Mouse (Mus musculus): Measurements from ENCODE around the gene Pfkfb1. TPM values are rescaled to one million over a fixed set of nuclear protein-coding genes. Genes with fewer than 3 reads are reported as not detected.

The Pfkfb1 gene
- polyA plus RNA-seq, 1 experiment from 2014 or later, result 6.6 TPM

DNA sequence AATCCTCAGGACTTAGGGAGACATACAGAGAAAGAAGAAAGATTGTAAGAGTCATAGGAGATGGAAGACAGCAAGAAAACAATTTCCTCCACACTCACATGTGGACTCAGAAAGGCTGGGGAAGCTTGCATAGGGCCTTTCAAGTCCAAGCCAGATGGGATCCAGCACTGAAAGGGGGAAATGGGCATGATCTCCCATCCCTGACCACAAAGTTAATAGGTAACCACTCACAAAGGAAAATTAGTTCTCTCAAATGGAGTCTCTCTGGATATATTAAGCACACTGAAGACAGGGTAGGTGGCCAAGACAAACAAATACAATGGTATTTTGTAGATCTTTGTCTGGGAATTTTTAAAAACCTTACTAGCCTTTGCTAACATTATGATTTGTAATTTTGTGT lies 6.1 kb upstream of the Pfkfb1 start:
- no peak overlapping the region for H3K4me3 ChIP-seq (ENCODE audit: low read depth, low read length)
- no peaks in the 10 kb centered on the region for H3K27me3 ChIP-seq (ENCODE audit: control insufficient read depth, insufficient read depth, low read length)

DNA sequence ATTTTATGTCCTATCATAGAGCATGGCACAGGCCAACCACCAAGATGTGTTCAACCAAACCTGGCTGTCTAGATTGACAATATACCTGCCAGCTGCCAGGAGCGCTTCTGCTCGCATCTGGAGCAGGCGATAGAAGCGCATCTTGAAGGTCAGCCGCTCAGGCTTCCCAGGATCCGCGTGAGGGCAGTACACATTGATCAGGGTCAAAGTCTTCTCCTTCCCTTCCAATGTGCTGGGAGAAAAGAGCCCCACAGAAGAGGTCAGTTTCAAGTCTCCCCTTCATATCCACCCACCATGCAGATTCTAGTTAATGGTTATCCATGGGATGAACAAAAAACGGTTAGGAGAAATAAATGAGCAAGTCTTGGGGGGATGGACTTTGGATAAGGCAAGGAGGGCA lies 2.9 kb upstream of the Pfkfb1 start:
- Histone ChIP-seq H3K9me3 (ENCODE audit: control insufficient read depth, low read length) (no peaks in the 10 kb centered on the region), H3K27ac (ENCODE audit: low read depth, low read length) (no peak overlapping the region), H3K9ac (ENCODE audit: low read length) (no peak overlapping the region), H3K4me2 (ENCODE audit: low read depth) (no peak overlapping the region), H3K4me1 (ENCODE audit: control insufficient read depth, insufficient read depth, low read length) (no peaks in the 10 kb centered on the region), H3K27me3 (ENCODE audit: control insufficient read depth, insufficient read depth, low read length) (no peaks in the 10 kb centered on the region), H3K4me3 (ENCODE audit: low read depth, low read length) (no peak overlapping the region), H3K36me3 (ENCODE audit: control insufficient read depth, insufficient read depth, low read length) (0 out of 2 replicates have a peak, but pooled peaks cover 4% of the 10 kb centered on the region)
- 95% methylated on average over 8 of the region's 8 CpGs for WGBS
- ATAC-seq (ENCODE audit: insufficient read depth, low FRiP score, low TSS enrichment) (no peak), DNase-seq (ENCODE audit: low spot score) (no peak)

More for the DNA sequence above, 6.1 kb upstream of the Pfkfb1 start:
- no peak overlapping the region for H3K4me2 ChIP-seq (ENCODE audit: low read depth)
- 0 out of 2 replicates have a peak, but pooled peaks cover 4% of the 10 kb centered on the region for H3K36me3 ChIP-seq (ENCODE audit: control insufficient read depth, insufficient read depth, low read length)
- ATAC-seq (ENCODE audit: insufficient read depth, low FRiP score, low TSS enrichment) (no peak), DNase-seq (ENCODE audit: low spot score) (no peak)
- no peaks in the 10 kb centered on the region for H3K9me3 ChIP-seq (ENCODE audit: control insufficient read depth, low read length)
- H3K9ac ChIP-seq (ENCODE audit: low read length), result no peak overlapping the region
- no peaks in the 10 kb centered on the region for H3K4me1 ChIP-seq (ENCODE audit: control insufficient read depth, insufficient read depth, low read length)
- no peak overlapping the region for H3K27ac ChIP-seq (ENCODE audit: low read depth, low read length)

- ATAC-seq (ENCODE audit: insufficient read depth, low FRiP score, low TSS enrichment), result no peak
- DNase-seq (ENCODE audit: low spot score), result no peak
- H3K36me3 ChIP-seq (ENCODE audit: control insufficient read depth, insufficient read depth, low read length), result no peaks in the 10 kb centered on the region
- no peak within 1 kb of the TSS for H3K27ac ChIP-seq (ENCODE audit: low read depth, low read length)
- no peak within 1 kb of the TSS for H3K4me3 ChIP-seq (ENCODE audit: low read depth, low read length)
- H3K4me1 ChIP-seq (ENCODE audit: control insufficient read depth, insufficient read depth, low read length), result no peaks in the 10 kb centered on the region
- no peak within 1 kb of the TSS for H3K9ac ChIP-seq (ENCODE audit: low read length)
- H3K9me3 ChIP-seq (ENCODE audit: control insufficient read depth, low read length), result no peaks in the 10 kb centered on the region
- no peak within 1 kb of the TSS for H3K4me2 ChIP-seq (ENCODE audit: low read depth)
- 72% methylated on average over 5 of the region's 5 CpGs for WGBS
- 0 out of 2 replicates have a peak, but pooled peaks cover 2% of the 10 kb centered on the region for H3K27me3 ChIP-seq (ENCODE audit: control insufficient read depth, insufficient read depth, low read length)
Measured at GRCm38 (mm10) chrX:150589696-150590095, 1.7 kb downstream of the Pfkfb1 start, which contains the start of gene Apex2. TSS of gene Apex2 (minus strand) at chrX:150589868.

GRCm38 (mm10) chrX:150593266-150594035 lies 5.4 kb downstream of the Pfkfb1 start:
- H3K4me3 ChIP-seq (ENCODE audit: low read depth, low read length), result no peak overlapping the region
- H3K9ac ChIP-seq (ENCODE audit: low read length), result no peak overlapping the region
- WGBS, result 87% methylated on average over 12 of the region's 12 CpGs
- H3K9me3 ChIP-seq (ENCODE audit: control insufficient read depth, low read length), result no peaks in the 10 kb centered on the region
- H3K4me2 ChIP-seq (ENCODE audit: low read depth), result no peak overlapping the region
- no peaks in the 10 kb centered on the region for H3K4me1 ChIP-seq (ENCODE audit: control insufficient read depth, insufficient read depth, low read length)
- H3K36me3 ChIP-seq (ENCODE audit: control insufficient read depth, insufficient read depth, low read length), result no peaks in the 10 kb centered on the region
- ATAC-seq (ENCODE audit: insufficient read depth, low FRiP score, low TSS enrichment), result no peak
- H3K27ac ChIP-seq (ENCODE audit: low read depth, low read length), result no peak overlapping the region
- no peak for DNase-seq (ENCODE audit: low spot score)
- 0 out of 2 replicates have a peak, but pooled peaks cover 2% of the 10 kb centered on the region for H3K27me3 ChIP-seq (ENCODE audit: control insufficient read depth, insufficient read depth, low read length)

GRCm38 (mm10) chrX:150594176-150594575 lies 6.1 kb downstream of the Pfkfb1 start:
- no peaks in the 10 kb centered on the region for H3K9me3 ChIP-seq (ENCODE audit: control insufficient read depth, low read length)
- no peaks in the 10 kb centered on the region for H3K4me1 ChIP-seq (ENCODE audit: control insufficient read depth, insufficient read depth, low read length)
- DNase-seq (ENCODE audit: low spot score), result no peak
- no peak overlapping the region for H3K4me3 ChIP-seq (ENCODE audit: low read depth, low read length)
- no peak overlapping the region for H3K4me2 ChIP-seq (ENCODE audit: low read depth)
- no peaks in the 10 kb centered on the region for H3K36me3 ChIP-seq (ENCODE audit: control insufficient read depth, insufficient read depth, low read length)
- H3K27ac ChIP-seq (ENCODE audit: low read depth, low read length), result no peak overlapping the region
- 0 out of 2 replicates have a peak, but pooled peaks cover 2% of the 10 kb centered on the region for H3K27me3 ChIP-seq (ENCODE audit: control insufficient read depth, insufficient read depth, low read length)
- H3K9ac ChIP-seq (ENCODE audit: low read length), result no peak overlapping the region
- 89% methylated on average over 3 of the region's 3 CpGs for WGBS
- no peak for ATAC-seq (ENCODE audit: insufficient read depth, low FRiP score, low TSS enrichment)

- Histone ChIP-seq H3K36me3 (ENCODE audit: control insufficient read depth, insufficient read depth, low read length) (no peaks in the 10 kb centered on the region), H3K4me3 (ENCODE audit: low read depth, low read length) (no peak overlapping the region), H3K27ac (ENCODE audit: low read depth, low read length) (no peak overlapping the region), H3K4me1 (ENCODE audit: control insufficient read depth, insufficient read depth, low read length) (no peaks in the 10 kb centered on the region), H3K9ac (ENCODE audit: low read length) (no peak overlapping the region), H3K9me3 (ENCODE audit: control insufficient read depth, low read length) (no peaks in the 10 kb centered on the region), H3K27me3 (ENCODE audit: control insufficient read depth, insufficient read depth, low read length) (0 out of 2 replicates have a peak, but pooled peaks cover 2% of the 10 kb centered on the region), H3K4me2 (ENCODE audit: low read depth) (no peak overlapping the region)
- DNase-seq (ENCODE audit: low spot score), result no peak
- no peak for ATAC-seq (ENCODE audit: insufficient read depth, low FRiP score, low TSS enrichment)
- 84% methylated on average over 9 of the region's 9 CpGs for WGBS
Measured at GRCm38 (mm10) chrX:150595016-150595760, 7.2 kb downstream of the Pfkfb1 start.

GRCm38 (mm10) chrX:150598882-150599281 lies 10.9 kb downstream of the Pfkfb1 start:
- Histone ChIP-seq H3K9ac (ENCODE audit: low read length) (no peak overlapping the region), H3K4me1 (ENCODE audit: control insufficient read depth, insufficient read depth, low read length) (no peaks in the 10 kb centered on the region), H3K4me2 (ENCODE audit: low read depth) (no peak overlapping the region), H3K36me3 (ENCODE audit: control insufficient read depth, insufficient read depth, low read length) (no peaks in the 10 kb centered on the region), H3K27ac (ENCODE audit: low read depth, low read length) (no peak overlapping the region), H3K27me3 (ENCODE audit: control insufficient read depth, insufficient read depth, low read length) (no peaks in the 10 kb centered on the region), H3K4me3 (ENCODE audit: low read depth, low read length) (no peak overlapping the region), H3K9me3 (ENCODE audit: control insufficient read depth, low read length) (no peaks in the 10 kb centered on the region)
- ATAC-seq (ENCODE audit: insufficient read depth, low FRiP score, low TSS enrichment), result no peak
- no peak for DNase-seq (ENCODE audit: low spot score)
- 75% methylated on average over 2 of the region's 2 CpGs for WGBS

- Histone ChIP-seq H3K27ac (ENCODE audit: low read depth, low read length) (no peak overlapping the region), H3K27me3 (ENCODE audit: control insufficient read depth, insufficient read depth, low read length) (no peaks in the 10 kb centered on the region), H3K4me2 (ENCODE audit: low read depth) (no peak overlapping the region), H3K9me3 (ENCODE audit: control insufficient read depth, low read length) (no peaks in the 10 kb centered on the region), H3K36me3 (ENCODE audit: control insufficient read depth, insufficient read depth, low read length) (no peaks in the 10 kb centered on the region), H3K4me3 (ENCODE audit: low read depth, low read length) (no peak overlapping the region), H3K4me1 (ENCODE audit: control insufficient read depth, insufficient read depth, low read length) (no peaks in the 10 kb centered on the region), H3K9ac (ENCODE audit: low read length) (no peak overlapping the region)
- no peak for DNase-seq (ENCODE audit: low spot score)
- WGBS, result 65% methylated on average over 1 of the region's 1 CpGs
- no peak for ATAC-seq (ENCODE audit: insufficient read depth, low FRiP score, low TSS enrichment)
Measured at GRCm38 (mm10) chrX:150636421-150636820, 48.4 kb downstream of the Pfkfb1 start.

Data from neural tube, embryonic 11.5 days (tissue).